Mouse (Mus musculus): ENCODE data around the gene Ssh2.

DNA sequence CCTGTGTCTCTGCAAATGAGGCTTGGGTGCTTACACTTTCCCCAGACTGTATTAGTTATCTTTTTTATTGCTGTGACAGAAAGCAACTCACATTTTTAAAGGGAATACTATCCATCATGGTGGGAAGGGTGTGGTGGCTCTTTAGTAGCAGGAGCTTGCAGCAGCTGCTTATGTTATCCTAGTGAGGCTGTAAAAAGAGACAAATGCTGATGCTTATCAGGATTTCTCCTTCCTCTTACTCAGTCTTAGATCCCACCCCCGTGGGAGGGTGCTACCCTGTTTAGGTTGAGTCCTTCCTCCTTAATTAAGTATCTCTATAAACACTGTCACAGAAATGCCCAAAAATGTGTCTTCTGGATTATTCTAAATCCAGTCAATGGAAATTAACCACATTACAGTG lies 105.1 kb downstream of the Ssh2 start:
- TF ChIP-seq CTCF (IDR thresholded peaks at IDR 0.05; ENCODE audit: extremely low read depth, insufficient read depth, low read length) (no peak), POLR2A (IDR thresholded peaks at IDR 0.05; ENCODE audit: extremely low read depth, insufficient read depth, low read length) (no peak)
